Mouse (Mus musculus) CD4-positive, CD25-positive, alpha-beta regulatory T cell, adult 4 months (primary cell): ENCODE measurements around the gene Mast4. TPM values are rescaled to one million over a fixed set of nuclear protein-coding genes. Genes with fewer than 3 reads are reported as not detected.

Source experiments
- ATAC-seq: one replicate; pipeline ENCODE4 v1.8.0; 2017
- polyA plus RNA-seq, 2 experiments: library from polyadenylated mRNA; unstranded; fragments of 100-300 nt; shearing (Covaris generic); gene quantifications; one replicate each; pipeline ENCODE4 v1.2.1; 2017

Gene Mast4
- polyA plus RNA-seq, 2 experiments from 2014 or later, result 18.5 to 22.4 TPM

GRCm38 (mm10) chr13:103238034-103238705, 96.1 kb downstream of the Mast4 start:
- no peak for ATAC-seq

GRCm38 (mm10) chr13:103232171-103232570, 102.1 kb downstream of the Mast4 start:
- ATAC-seq, result no peak

- ATAC-seq, result no peak
Measured at GRCm38 (mm10) chr13:103229069-103229468, 105.2 kb downstream of the Mast4 start.

GRCm38 (mm10) chr13:103225895-103226815, 108.1 kb downstream of the Mast4 start:
- ATAC-seq, result no peak

- no peak for ATAC-seq
Measured at GRCm38 (mm10) chr13:103225217-103225894, 108.9 kb downstream of the Mast4 start.

- no peak for ATAC-seq
Measured at GRCm38 (mm10) chr13:103220479-103221064, 113.7 kb downstream of the Mast4 start.

- ATAC-seq, result no peak
Measured at GRCm38 (mm10) chr13:103219999-103220398, 114.3 kb downstream of the Mast4 start.

- no peak for ATAC-seq
Measured at GRCm38 (mm10) chr13:103217486-103217885, 116.8 kb downstream of the Mast4 start.

- no peak for ATAC-seq
Measured at GRCm38 (mm10) chr13:103214506-103214905, 119.8 kb downstream of the Mast4 start.

GRCm38 (mm10) chr13:103211953-103212352, 122.3 kb downstream of the Mast4 start:
- no peak for ATAC-seq

GRCm38 (mm10) chr13:103211501-103211941, 122.8 kb downstream of the Mast4 start:
- no peak for ATAC-seq

- no peak for ATAC-seq
Measured at GRCm38 (mm10) chr13:103210746-103211145, 123.6 kb downstream of the Mast4 start.

- no peak for ATAC-seq
Measured at GRCm38 (mm10) chr13:103207199-103207598, 127.1 kb downstream of the Mast4 start.

- no peak for ATAC-seq
Measured at GRCm38 (mm10) chr13:103206644-103207043, 127.7 kb downstream of the Mast4 start.

GRCm38 (mm10) chr13:103205191-103205590, 129.1 kb downstream of the Mast4 start:
- no peak for ATAC-seq

GRCm38 (mm10) chr13:103203376-103203895, 130.9 kb downstream of the Mast4 start:
- no peak for ATAC-seq

- no peak for ATAC-seq
Measured at GRCm38 (mm10) chr13:103201016-103201760, 133.1 kb downstream of the Mast4 start.

- no peak for ATAC-seq
Measured at GRCm38 (mm10) chr13:103199823-103200660, 134.3 kb downstream of the Mast4 start.

- no peak for ATAC-seq
Measured at GRCm38 (mm10) chr13:103198210-103198940, 135.9 kb downstream of the Mast4 start.

GRCm38 (mm10) chr13:103196307-103196706, 138.0 kb downstream of the Mast4 start:
- ATAC-seq, result no peak
